Mouse (Mus musculus): ENCODE measurements around the gene Klf9. TPM values are rescaled to one million over a fixed set of nuclear protein-coding genes. Genes with fewer than 3 reads are reported as not detected.

The Klf9 gene
- total and polyA plus RNA-seq, 2 experiments from 2014 or later = 14.4 to 35.1 TPM

DNA sequence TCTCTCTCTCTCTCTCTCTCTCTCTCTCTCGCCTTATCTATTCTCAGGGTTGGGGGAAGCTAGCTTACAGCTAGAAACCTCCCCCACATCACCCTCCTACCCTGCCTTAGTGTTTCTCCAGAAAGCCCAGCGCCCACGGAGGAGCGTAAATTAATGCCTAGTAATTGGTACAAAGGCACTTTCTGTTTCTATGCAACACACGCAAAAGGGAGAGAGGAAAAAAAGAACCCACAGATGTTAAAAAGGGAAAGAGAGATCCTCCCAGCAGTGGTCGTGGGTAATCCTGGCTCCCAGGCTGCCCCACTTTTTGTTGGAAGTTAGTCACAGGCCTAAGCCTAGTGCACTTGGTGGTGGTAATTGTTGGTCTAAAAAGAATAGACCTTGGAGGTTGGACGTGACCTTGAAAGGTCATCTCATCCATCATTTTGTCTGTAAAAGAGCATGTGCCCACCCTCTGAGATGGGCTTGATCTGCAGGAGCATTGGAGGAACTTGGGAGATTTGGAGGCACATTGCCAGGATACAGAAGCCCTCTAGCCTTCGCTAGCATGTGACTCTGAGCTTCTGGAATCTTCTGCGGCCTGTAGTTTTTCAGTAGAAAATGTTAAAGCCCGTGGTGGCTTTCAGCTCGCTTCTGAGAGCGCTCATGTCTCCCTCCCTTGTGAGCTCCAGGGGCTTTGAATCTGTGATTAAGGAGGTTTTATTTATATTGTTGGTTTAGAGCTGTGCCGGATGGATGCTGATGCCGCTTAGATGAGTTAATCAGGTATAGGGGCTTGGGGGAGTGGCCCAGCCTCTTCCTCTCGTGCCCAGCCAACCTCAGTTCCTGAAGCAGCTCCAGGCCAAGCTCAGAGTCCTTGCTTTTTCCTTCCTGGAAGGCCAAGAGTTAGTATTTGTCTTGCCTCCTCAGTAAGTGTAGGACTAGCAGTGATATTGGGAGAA, 6.3 kb downstream of the Klf9 start:
- H3K36me3 ChIP-seq (replicated peaks; ENCODE audit: control insufficient read depth, insufficient read depth, low read length) = no peaks in the 10 kb centered on the region
- no peak overlapping the region for H3K27ac ChIP-seq (ENCODE audit: low read depth)
- no peak overlapping the region for H3K4me3 ChIP-seq (ENCODE audit: low read depth, low read length)
- no peak for DNase-seq (ENCODE audit: low spot score)
- no peaks in the 10 kb centered on the region for H3K9me3 ChIP-seq (replicated peaks; ENCODE audit: control insufficient read depth, low read length)
- H3K4me2 ChIP-seq (ENCODE audit: low read depth, low read length) = no peak overlapping the region
- no peak for ATAC-seq (ENCODE audit: insufficient read depth, low read depth)
- peaks cover 39% of the 10 kb centered on the region for H3K4me1 ChIP-seq (ENCODE audit: control insufficient read depth, insufficient read depth)
- WGBS = 76% methylated on average over 15 of the region's 15 CpGs
- no peak for TF ChIP-seq EP300 (IDR thresholded peaks at IDR 0.05; ENCODE audit: low read depth)
- no peak for TF ChIP-seq CTCF (IDR thresholded peaks at IDR 0.05; ENCODE audit: low read depth)
- H3K27me3 ChIP-seq (ENCODE audit: control insufficient read depth, insufficient read depth, low read length) = no peaks in the 10 kb centered on the region
- no peak overlapping the region for H3K9ac ChIP-seq (replicated peaks; ENCODE audit: low read depth, low read length)

GRCm38 (mm10) chr19:23149465-23150410, 8.7 kb downstream of the Klf9 start:
- ATAC-seq (ENCODE audit: insufficient read depth, low read depth) = no peak
- Histone ChIP-seq H3K27me3 (ENCODE audit: control insufficient read depth, insufficient read depth, low read length) (no peaks in the 10 kb centered on the region), H3K27ac (ENCODE audit: low read depth) (peak overlapping the region; percentile 11; the same call in 1 of the 2 replicates), H3K9ac (replicated peaks; ENCODE audit: low read depth, low read length) (no peak overlapping the region), H3K4me2 (ENCODE audit: low read depth, low read length) (no peak overlapping the region), H3K9me3 (replicated peaks; ENCODE audit: control insufficient read depth, low read length) (no peaks in the 10 kb centered on the region), H3K36me3 (replicated peaks; ENCODE audit: control insufficient read depth, insufficient read depth, low read length) (no peaks in the 10 kb centered on the region), H3K4me3 (ENCODE audit: low read depth, low read length) (no peak overlapping the region), H3K4me1 (ENCODE audit: control insufficient read depth, insufficient read depth) (peaks cover 29% of the 10 kb centered on the region)
- DNase-seq (ENCODE audit: low spot score) = no peak
- TF ChIP-seq CTCF (IDR thresholded peaks at IDR 0.05; ENCODE audit: low read depth) (no peak), EP300 (IDR thresholded peaks at IDR 0.05; ENCODE audit: low read depth) (no peak)
- WGBS = 61% methylated on average over 7 of the region's 7 CpGs

- Histone ChIP-seq H3K9me3 (replicated peaks; ENCODE audit: control insufficient read depth, low read length) (no peaks in the 10 kb centered on the region), H3K27ac (ENCODE audit: low read depth) (no peak overlapping the region), H3K4me2 (ENCODE audit: low read depth, low read length) (no peak overlapping the region), H3K9ac (replicated peaks; ENCODE audit: low read depth, low read length) (no peak overlapping the region), H3K4me1 (ENCODE audit: control insufficient read depth, insufficient read depth) (peaks cover 29% of the 10 kb centered on the region), H3K36me3 (replicated peaks; ENCODE audit: control insufficient read depth, insufficient read depth, low read length) (no peaks in the 10 kb centered on the region), H3K4me3 (ENCODE audit: low read depth, low read length) (no peak overlapping the region), H3K27me3 (ENCODE audit: control insufficient read depth, insufficient read depth, low read length) (no peaks in the 10 kb centered on the region)
- TF ChIP-seq EP300 (IDR thresholded peaks at IDR 0.05; ENCODE audit: low read depth) (no peak), CTCF (IDR thresholded peaks at IDR 0.05; ENCODE audit: low read depth) (no peak)
- no peak for DNase-seq (ENCODE audit: low spot score)
- WGBS = 83% methylated on average over 14 of the region's 14 CpGs
- no peak for ATAC-seq (ENCODE audit: insufficient read depth, low read depth)
Observed at GRCm38 (mm10) chr19:23150556-23151265, 9.7 kb downstream of the Klf9 start.

DNA sequence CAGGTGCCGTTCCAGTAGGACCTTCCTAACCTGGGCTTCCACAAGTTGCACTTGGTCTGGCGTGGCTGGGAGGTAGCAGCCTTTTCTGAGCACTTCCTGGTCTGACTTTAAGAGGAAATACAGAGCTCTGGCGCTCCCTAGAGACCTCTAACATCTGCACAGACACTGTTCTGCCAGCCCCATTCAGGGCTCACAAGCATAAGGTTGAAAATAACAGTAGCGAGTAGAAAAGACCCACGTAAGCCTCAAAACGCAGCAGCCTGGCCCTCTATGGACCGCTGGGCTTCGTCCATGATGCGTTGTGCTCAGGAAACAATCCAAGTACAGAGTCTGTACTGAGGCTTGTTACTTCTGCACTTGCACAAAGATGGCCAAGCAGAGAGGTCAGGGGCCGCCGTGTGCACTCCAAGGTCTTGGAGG, 10.6 kb downstream of the Klf9 start:
- no peaks in the 10 kb centered on the region for H3K9me3 ChIP-seq (replicated peaks; ENCODE audit: control insufficient read depth, low read length)
- H3K27me3 ChIP-seq (ENCODE audit: control insufficient read depth, insufficient read depth, low read length) = no peaks in the 10 kb centered on the region
- H3K9ac ChIP-seq (replicated peaks; ENCODE audit: low read depth, low read length) = no peak overlapping the region
- no peaks in the 10 kb centered on the region for H3K36me3 ChIP-seq (replicated peaks; ENCODE audit: control insufficient read depth, insufficient read depth, low read length)
- no peak overlapping the region for H3K27ac ChIP-seq (ENCODE audit: low read depth)
- H3K4me3 ChIP-seq (ENCODE audit: low read depth, low read length) = no peak overlapping the region
- 17% methylated on average over 11 of the region's 11 CpGs for WGBS
- peak; percentile 72 for ATAC-seq (ENCODE audit: insufficient read depth, low read depth)
- peak overlapping the region; percentile 17 for H3K4me2 ChIP-seq (ENCODE audit: low read depth, low read length)
- H3K4me1 ChIP-seq (ENCODE audit: control insufficient read depth, insufficient read depth) = peaks cover 24% of the 10 kb centered on the region
- peak; percentile 87 for DNase-seq (ENCODE audit: low spot score)
- TF ChIP-seq EP300 (IDR thresholded peaks at IDR 0.05; ENCODE audit: low read depth) = no peak
- peak; percentile 59 for TF ChIP-seq CTCF (IDR thresholded peaks at IDR 0.05; ENCODE audit: low read depth)

- WGBS = 20% methylated on average over 4 of the region's 4 CpGs
- Histone ChIP-seq H3K9me3 (replicated peaks; ENCODE audit: control insufficient read depth, low read length) (no peaks in the 10 kb centered on the region), H3K4me2 (ENCODE audit: low read depth, low read length) (peak overlapping the region; percentile 17; the same call in 1 of the 2 replicates), H3K27me3 (ENCODE audit: control insufficient read depth, insufficient read depth, low read length) (no peaks in the 10 kb centered on the region), H3K9ac (replicated peaks; ENCODE audit: low read depth, low read length) (no peak overlapping the region), H3K27ac (ENCODE audit: low read depth) (no peak overlapping the region), H3K36me3 (replicated peaks; ENCODE audit: control insufficient read depth, insufficient read depth, low read length) (no peaks in the 10 kb centered on the region), H3K4me3 (ENCODE audit: low read depth, low read length) (no peak overlapping the region), H3K4me1 (ENCODE audit: control insufficient read depth, insufficient read depth) (peaks cover 24% of the 10 kb centered on the region)
- TF ChIP-seq EP300 (IDR thresholded peaks at IDR 0.05; ENCODE audit: low read depth) (no peak), CTCF (IDR thresholded peaks at IDR 0.05; ENCODE audit: low read depth) (no peak)
- no peak for ATAC-seq (ENCODE audit: insufficient read depth, low read depth)
- no peak for DNase-seq (ENCODE audit: low spot score)
Observed at GRCm38 (mm10) chr19:23152201-23152640, 11.2 kb downstream of the Klf9 start.

All from heart, postnatal 0 days (tissue).